Mouse (Mus musculus) urinary bladder, postnatal 10 days (tissue): Measurements from ENCODE around the gene Sbno1.
A peak's percentile ranks its signal among the peaks of the same experiment; 100 is the strongest.

ENCODE experiments used
- DNase-seq: peaks from one replicate; pipeline ENCODE4 v3.0.0; 2022; ENCODE audit warnings: low spot score

The Sbno1 gene

DNA sequence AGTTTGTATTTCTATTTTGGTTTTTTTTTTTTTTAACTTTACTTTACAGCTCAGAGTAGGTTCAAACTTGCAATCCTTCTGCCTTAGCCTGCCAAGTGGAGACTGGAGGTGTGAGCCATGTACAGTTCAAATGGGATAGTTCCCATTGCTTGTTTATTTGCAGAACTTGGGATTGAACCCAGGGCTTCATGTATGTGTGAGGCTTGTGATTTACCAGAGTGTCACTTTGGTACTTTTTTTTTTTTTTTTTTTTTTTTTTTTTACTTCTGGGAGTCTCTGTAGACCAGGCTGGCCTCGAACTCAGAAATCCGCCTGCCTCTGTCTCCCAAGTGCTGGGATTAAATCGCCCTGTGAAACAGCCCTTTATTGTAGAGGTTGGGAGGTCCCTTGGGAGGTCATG is 18.4 kb upstream of the Sbno1 start:
- no peak for DNase-seq

GRCm38 (mm10) chr5:124442628-124443027 is 16.8 kb upstream of the Sbno1 start:
- DNase-seq: no peak

- DNase-seq: no peak
Measured at GRCm38 (mm10) chr5:124440094-124440701, 14.4 kb upstream of the Sbno1 start.

GRCm38 (mm10) chr5:124439447-124440093 is 13.8 kb upstream of the Sbno1 start, which contains the start of gene Kmt5a:
Gene Kmt5a, plus strand, starts transcription at chr5:124439930.
- peak; percentile 78 for DNase-seq

GRCm38 (mm10) chr5:124438746-124439145 is 12.9 kb upstream of the Sbno1 start:
- DNase-seq: no peak

DNA sequence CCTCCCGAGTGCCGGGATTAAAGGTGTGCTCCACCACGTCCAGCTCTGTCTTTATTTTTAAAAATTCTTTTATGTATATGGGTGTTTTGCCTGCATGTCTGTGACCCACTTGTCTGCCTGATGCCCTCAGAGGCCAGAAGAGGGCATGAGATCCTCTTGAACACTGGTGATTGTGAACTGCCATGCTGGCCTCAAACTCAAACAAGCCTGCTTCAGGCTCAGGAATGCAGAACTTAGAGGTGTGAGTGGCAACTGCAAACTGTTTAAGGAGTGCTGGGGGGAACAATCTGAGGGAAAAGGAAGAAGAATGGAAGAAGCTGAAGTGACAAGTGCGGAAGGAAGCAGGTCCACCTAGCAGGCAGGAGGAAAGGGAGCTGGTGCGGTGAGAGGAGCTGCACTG is 12.4 kb upstream of the Sbno1 start:
- DNase-seq: no peak

GRCm38 (mm10) chr5:124433048-124433447 is 7.2 kb upstream of the Sbno1 start:
- DNase-seq: no peak

GRCm38 (mm10) chr5:124432398-124433012 is 6.7 kb upstream of the Sbno1 start:
- no peak for DNase-seq

DNA sequence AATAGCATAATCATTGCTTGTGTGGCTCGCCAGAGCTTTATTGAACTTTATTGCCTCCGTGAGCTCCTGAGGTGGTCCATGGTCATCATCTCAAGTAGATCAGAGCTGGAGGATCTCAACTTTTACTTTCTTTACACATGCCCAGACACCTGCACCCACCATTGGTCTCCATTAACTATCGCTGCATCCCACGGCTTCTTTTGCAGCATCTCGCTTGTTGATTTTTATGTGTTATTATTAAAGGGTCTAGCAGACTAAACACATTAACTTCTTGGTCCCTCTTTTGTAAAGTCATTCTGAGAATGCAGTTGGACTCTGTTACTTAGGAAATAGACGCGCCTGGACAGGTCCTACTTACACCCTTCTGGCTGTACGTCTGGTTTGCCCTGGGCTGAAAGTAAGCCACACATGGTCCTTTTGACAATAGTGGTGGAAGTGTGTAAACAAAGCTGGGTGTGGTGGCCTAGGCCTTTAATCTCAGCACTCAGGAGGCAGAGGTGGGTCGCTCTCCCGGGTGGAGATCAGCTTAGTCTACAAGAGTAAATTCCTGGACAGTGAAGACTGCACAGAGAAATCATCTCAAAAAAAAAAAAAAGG is 772 bp upstream of the Sbno1 start:
- no peak for DNase-seq

GRCm38 (mm10) chr5:124424723-124425411 is 934 bp downstream of the Sbno1 start:
- DNase-seq: no peak

DNA sequence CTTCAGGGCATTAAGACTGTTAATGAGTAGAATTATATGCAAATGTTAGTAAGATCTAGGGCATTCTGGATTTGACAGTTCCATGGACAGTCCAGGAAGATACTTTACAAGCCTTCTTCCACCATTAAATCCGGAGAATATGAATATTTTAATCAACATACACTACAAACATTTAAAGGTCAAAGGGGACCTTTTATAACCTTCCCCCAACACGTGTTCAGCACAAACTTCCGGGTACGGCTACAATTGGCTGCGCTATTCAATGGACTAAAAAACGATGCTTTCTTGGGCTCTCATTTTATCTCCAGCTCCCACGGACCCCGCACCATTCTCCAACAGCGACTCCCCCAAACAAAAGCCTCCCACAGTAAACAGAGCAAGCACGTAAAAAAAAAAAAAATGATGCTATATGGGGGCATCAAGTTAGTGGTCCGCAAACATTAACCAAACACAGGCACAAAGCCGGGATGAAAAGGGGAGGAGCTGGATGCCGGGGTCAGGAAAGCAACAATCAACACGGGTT is 1.5 kb downstream of the Sbno1 start:
- no peak for DNase-seq

- no peak for DNase-seq
Measured at GRCm38 (mm10) chr5:124421786-124422185, 4.0 kb downstream of the Sbno1 start.

- no peak for DNase-seq
Measured at GRCm38 (mm10) chr5:124418903-124419302, 6.9 kb downstream of the Sbno1 start.

DNA sequence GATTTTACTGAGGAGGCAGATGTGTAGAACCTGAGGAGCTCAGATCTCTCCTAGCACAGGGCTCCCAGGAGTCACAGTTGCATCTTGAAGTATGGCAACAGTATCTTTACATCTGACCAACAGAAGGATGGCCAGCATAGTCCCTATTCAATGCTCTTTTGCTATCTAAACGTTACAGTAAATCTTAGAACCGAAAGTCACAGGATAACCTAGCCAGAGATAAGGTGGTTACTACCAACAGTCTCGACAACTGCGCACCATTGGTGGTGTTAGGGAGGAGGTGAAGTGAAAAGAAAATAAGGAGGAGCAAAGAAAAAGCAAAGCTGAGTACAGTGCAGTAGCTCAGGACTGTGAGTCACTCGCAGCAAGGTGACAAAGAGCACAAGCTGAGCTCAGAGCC is 13.6 kb downstream of the Sbno1 start:
- DNase-seq: no peak

GRCm38 (mm10) chr5:124410808-124411207 is 15.0 kb downstream of the Sbno1 start:
- no peak for DNase-seq

GRCm38 (mm10) chr5:124393726-124394125 is 32.1 kb downstream of the Sbno1 start:
- no peak for DNase-seq

GRCm38 (mm10) chr5:124392412-124392811 is 33.4 kb downstream of the Sbno1 start:
- DNase-seq: no peak

- no peak for DNase-seq
Measured at GRCm38 (mm10) chr5:124387932-124388331, 37.9 kb downstream of the Sbno1 start.

DNA sequence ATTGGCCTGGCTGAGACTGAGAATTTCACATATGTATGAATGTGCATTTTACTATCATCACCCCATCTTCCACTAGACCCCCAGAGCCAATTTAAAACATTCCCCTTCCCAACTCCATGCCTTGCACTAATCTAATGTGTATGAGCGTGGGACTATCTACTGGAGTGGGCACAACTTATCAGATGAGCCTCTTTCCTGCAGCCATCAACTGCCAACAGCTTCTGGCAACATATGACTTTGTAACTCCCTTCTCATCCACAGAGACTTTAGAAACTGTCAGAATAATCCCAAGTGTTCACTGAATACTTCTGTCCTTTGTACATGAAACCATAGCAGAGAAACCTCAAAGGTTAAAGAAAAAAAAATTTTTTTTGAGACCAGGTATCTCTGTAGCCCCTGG is 45.7 kb downstream of the Sbno1 start:
- DNase-seq: no peak

GRCm38 (mm10) chr5:124377149-124377548 is 48.7 kb downstream of the Sbno1 start:
- no peak for DNase-seq

- DNase-seq: no peak
Measured at GRCm38 (mm10) chr5:124376401-124376800, 49.4 kb downstream of the Sbno1 start.

- DNase-seq: no peak
Measured at GRCm38 (mm10) chr5:124374298-124374697, 51.5 kb downstream of the Sbno1 start.
